Mouse (Mus musculus): ENCODE measurements around the gene Rufy3.
"Not testable (repeated sequence)": the region's sequence is repeated elsewhere in the genome, so short reads cannot be mapped to it uniquely, and the experiment has no call there.

Rufy3 gene

GRCm38 (mm10) chr5:88564501-88565147 lies at the start of gene Rufy3:
Gene Rufy3, plus strand, starts transcription at chr5:88565040.
- peak in 1 of 2 experiments; percentile 65 for DNase-seq (ENCODE audit: low spot score in 2 of 2)

DNA sequence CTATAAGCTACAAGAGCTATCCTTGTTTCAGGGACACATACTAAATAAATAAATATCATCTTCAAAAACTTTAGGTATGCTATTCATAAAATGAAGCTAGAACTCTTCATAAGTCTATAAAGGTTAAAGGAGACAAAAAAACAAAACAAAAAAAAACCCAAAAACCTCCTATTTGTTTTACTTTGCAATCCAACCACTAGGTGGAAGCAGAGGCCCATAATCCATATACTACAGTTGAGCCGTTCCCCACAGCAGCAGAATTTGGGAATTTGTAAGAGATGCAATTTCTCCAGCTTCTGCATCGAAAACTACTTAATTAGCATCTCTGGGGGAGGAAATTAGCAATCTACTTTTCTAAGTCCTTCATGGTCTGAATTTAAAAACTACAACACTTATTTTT lies 45.6 kb upstream of the Rufy3 start:
- DNase-seq (ENCODE audit: low spot score in 2 of 2), result peak in 1 of 2 experiments; percentile 17

- no peak for DNase-seq (ENCODE audit: low spot score in 2 of 2)
Measured at GRCm38 (mm10) chr5:88527657-88528056, 37.2 kb upstream of the Rufy3 start, which contains the start of gene Jchain. Gene Jchain, minus strand, starts transcription at chr5:88527891.

DNA sequence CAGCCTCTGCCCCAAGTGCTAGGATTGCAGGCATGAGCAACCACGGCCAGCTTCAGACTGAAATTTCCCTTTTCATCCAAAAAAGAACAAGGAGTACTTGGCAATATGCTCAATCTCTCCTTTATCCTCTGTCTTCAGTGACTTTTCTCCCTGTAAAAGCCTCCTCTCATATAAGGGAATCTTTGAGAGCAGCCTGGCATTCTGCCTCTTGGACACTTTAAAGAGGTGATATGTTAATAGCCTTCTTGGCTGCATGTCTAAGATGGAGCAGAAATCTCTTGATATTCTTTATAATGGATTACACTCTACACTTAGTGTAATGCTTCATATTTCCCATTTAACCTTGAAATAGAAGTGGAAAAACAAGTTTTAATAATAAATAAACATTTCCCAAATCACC lies 33.9 kb upstream of the Rufy3 start:
- DNase-seq (ENCODE audit: low spot score in 2 of 2), result no peak

GRCm38 (mm10) chr5:88534697-88535096 lies 30.1 kb upstream of the Rufy3 start:
- DNase-seq (ENCODE audit: low spot score in 2 of 2), result no peak

DNA sequence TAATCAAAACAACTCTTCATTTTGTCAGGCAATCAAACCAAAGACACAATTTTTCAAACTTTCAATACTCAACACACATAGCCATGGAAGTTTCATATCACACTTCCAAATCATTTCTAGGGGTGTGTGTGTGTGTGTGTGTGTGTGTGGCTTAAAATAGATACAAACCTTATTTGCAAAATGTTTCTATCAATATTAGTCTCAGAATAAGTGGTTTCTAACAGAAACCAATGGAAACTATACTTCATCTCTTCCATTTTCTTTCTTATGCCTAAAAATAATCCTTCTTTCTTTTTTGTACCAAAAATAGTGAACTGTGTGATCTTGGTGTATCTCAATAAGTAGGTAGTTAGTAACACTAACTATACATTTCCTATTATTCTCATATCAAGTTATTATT lies 24.0 kb upstream of the Rufy3 start:
- no peak for DNase-seq (ENCODE audit: low spot score in 2 of 2)

GRCm38 (mm10) chr5:88542651-88543282 lies 22.1 kb upstream of the Rufy3 start:
- peak in 1 of 2 experiments; percentile 52 for DNase-seq (ENCODE audit: low spot score in 2 of 2)

DNA sequence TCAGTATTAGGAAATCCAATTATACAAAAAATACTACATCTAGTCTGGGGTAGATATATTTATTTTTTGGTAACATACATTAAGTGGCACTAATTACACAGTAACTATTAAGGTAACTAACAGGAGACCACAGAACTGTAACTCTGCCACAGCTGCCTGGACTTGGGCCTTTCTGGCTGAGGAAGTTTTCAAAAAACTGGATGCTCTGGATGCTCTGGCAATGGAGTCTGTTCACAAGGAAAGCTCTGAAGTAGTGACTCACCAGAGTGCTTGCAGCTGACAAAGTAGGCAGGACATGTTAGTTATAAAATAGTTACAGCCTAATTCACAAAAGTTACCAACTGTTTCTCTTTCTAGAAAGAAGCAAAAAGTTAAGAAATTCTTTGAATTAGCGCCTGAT lies 20.4 kb upstream of the Rufy3 start:
- not testable (repeated sequence) for DNase-seq (ENCODE audit: low spot score in 2 of 2)

GRCm38 (mm10) chr5:88545536-88545935 lies 19.3 kb upstream of the Rufy3 start:
- no peak for DNase-seq (ENCODE audit: low spot score in 2 of 2)

DNA sequence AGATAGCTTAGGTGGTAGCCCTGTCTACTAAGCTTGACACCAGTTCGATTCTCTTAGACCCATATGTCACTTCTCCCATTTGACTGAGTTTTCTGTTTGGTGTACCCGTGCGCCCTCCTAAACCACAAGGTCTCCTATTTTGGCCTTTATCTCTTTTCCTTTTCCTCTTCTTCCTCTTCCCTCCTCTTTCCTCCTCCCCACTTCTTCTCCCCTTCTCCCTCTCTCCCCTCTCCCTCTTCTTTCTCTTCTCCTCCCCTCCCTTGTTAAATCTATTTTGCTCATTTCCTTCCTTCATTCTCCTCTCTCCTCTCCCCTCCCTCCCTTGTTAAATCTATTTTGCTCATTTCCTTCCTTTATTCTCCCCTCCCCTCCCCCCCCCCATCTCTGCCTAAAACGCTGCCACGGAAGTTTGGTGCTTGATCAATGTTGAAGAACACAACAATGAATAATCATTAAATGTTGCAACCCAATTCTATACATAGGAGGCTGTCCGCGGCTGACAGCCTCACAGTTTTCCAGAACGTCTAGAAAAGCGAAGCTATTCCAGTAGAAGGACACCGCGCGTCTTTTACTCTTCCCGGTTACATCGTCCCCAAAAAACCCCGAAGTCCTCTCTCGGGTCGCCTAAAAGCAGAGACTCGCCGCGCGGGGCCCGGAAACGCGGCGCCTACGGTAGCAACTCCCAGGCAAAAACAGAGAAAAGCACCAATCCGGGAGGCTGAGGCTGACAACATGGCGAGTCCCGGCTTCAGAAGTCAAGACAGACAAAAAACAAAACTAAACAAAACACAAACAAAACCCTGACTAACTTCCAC lies 11.4 kb upstream of the Rufy3 start:
- DNase-seq (ENCODE audit: low spot score in 2 of 2), result no peak

GRCm38 (mm10) chr5:88554086-88554886 lies 10.6 kb upstream of the Rufy3 start, which contains the start of gene Utp3:
Gene Utp3, plus strand, starts transcription at chr5:88554462.
- DNase-seq (ENCODE audit: low spot score in 2 of 2), result peak; percentile 78 to 97

- no peak for DNase-seq (ENCODE audit: low spot score in 2 of 2)
Measured at GRCm38 (mm10) chr5:88558991-88559390, 5.8 kb upstream of the Rufy3 start.

GRCm38 (mm10) chr5:88561080-88561814 lies 3.6 kb upstream of the Rufy3 start:
- DNase-seq (ENCODE audit: low spot score in 2 of 2), result no peak

- no peak for DNase-seq (ENCODE audit: low spot score in 2 of 2)
Measured at GRCm38 (mm10) chr5:88562863-88563780, 1.7 kb upstream of the Rufy3 start.

DNA sequence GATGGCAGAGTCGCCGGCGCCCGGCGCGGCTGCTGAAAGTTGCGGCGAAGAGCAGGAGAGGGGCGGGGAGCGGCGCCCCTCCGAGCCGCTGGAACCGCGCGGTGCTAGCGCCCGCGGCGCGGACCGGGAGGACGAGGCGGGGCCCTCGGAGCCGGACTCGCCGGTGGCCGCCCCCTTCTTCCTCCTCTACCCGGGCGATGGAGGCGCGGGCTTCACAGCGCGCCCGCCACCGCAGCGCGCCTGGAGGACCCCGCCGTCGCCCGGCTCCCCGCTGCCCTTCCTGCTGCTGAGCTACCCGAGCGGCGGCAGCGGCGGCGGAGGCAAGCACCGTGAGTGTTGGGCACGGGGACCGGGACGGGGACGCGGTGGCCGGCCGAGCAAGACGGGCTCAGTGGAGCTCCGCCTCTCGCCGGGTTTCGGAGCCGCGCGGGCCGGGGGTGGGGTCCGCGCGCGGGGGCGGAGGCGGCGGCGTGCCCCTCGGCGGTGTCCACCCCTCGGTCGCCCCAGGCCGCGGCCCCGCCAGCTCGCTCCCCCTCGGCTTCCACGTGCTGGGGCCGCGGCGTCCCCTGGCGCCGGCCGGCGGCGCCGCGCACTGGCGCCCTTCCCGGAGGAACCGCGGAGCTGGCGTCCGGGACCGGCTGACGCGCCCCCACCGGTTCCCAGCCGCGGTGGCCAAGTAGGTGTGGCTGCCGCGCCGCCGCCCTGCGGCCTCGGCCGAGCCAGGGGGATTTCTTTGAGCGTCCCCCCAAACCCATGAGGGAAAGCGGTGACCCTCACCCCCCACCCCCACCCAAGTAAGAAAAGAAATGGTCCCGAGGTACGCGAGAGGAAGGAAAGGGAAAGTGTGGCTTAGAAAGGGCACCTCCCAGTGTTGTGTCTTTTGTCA lies 551 bp downstream of the Rufy3 start:
- peak in 1 of 2 experiments; percentile 29 for DNase-seq (ENCODE audit: low spot score in 2 of 2)

DNA sequence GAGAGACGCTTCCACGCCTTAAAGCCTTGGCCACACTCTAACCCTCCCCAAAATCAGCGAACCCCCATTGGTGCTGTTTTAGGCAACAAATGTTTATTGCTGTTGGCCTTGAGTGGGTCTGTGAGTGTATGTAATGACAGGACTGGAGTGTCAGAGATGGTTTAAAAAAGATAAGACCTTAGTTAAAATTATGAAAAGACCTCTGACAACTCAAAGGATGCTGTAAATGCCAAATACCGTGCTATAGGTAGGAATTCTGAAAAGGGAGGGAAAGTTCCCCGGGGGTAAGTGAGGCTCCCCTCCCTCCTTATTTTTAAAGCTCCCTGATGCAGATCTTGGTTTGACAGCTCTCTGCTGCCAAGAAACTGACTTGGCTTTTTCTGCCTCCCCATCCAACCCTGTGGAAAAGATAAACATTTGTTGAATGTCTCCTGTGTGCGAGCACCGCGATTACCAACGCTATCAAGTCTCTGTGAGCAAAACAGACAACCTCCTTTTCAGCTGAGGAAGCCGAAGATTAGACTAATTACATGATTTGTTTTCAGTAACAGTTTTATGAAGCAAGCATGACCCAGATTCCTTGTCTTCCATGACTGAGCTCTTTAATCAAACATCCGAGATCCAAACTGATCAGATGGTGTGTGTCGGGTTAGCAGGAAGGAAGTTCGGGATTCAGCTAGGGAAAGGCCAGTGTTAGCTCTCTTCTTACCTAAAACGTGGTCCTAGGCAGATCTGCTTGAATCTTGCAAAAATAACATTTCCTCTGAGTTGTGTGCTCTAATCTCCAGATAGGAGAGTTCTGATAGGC lies 1.4 kb downstream of the Rufy3 start:
- no peak for DNase-seq (ENCODE audit: low spot score in 2 of 2)

DNA sequence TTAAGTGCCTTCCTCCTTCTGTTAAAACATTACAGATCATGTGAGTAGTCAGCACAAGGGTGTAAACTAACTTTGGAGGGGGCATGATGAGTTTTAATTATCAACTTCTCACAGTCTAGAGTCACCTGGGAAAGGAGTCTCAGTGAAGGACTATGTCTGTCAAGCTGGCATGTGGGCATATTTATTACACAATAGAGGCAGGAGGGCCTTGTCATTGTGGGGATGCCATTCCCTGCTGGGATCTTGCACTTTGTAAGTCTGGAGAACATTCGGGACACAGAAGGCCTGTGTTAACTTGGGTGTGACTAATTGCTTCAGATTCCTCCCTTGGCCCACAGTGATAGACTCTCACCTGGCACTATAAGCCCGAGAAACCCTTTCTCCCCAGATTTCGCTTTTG lies 4.7 kb downstream of the Rufy3 start:
- no peak for DNase-seq (ENCODE audit: low spot score in 2 of 2)

DNA sequence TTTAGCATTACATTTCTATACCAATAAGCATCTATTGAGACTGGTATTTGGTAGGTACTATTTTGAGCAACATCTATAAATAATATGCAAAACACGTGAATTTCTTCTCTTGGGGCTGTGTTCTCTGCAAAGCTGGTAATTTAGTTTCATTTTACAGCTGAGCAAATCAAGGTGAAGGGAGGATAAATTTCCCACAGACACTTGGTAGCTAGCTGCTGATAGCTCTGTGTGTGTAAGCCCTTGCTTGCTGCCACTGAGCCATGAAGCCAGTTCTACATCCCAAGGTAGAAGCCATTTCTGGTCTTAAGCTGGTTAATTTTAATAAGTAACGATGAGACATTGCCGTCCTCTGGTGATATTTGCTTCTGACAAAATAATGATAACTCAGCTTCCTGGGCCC lies 10.0 kb downstream of the Rufy3 start:
- DNase-seq (ENCODE audit: low spot score in 2 of 2), result no peak

All from left cerebral cortex, adult 9 months (tissue).